Mouse (Mus musculus) CH12.LX (cell line): Measurements from ENCODE around the gene Efs. TPM values are rescaled to one million over a fixed set of nuclear protein-coding genes. Genes with fewer than 3 reads are reported as not detected.

Experiments
- DNase-seq: peaks from one replicate; pipeline ENCODE4 v3.0.0-alpha.2; 2013; ENCODE audit errors: extremely low read depth
- H3K27ac ChIP-seq: 2 replicates; pipeline ENCODE4 v1.5.1; 2012; ENCODE audit warnings: low read depth, mild to moderate bottlenecking, control low read depth, moderate library complexity; ENCODE audit not compliant: insufficient read depth
- H3K27me3 ChIP-seq: replicated peaks from 2 replicates; pipeline ENCODE3; 2012; ENCODE audit warnings: inconsistent platforms
- H3K36me3 ChIP-seq, 2 experiments: replicated peaks in 1 of 2; 2 replicates each; pipeline versions ENCODE3 to v1.6.1; 2012; ENCODE audit warnings: inconsistent platforms in 1 of 2, low read length in 1 of 2, mild to moderate bottlenecking in 1 of 2, mixed read lengths in 1 of 2, moderate library complexity in 1 of 2; ENCODE audit not compliant: control insufficient read depth in 1 of 2, insufficient read depth in 1 of 2
- H3K4me1 ChIP-seq, 2 experiments: 2 replicates each; pipeline ENCODE4 v1.6.1; 2012; ENCODE audit warnings: inconsistent platforms in 1 of 2, moderate library complexity in 1 of 2; ENCODE audit not compliant: insufficient read depth in 2 of 2, control insufficient read depth in 1 of 2
- H3K4me2 ChIP-seq: 2 replicates; pipeline ENCODE4 v1.6.1; 2012; ENCODE audit warnings: low read depth, mild to moderate bottlenecking, control low read depth; ENCODE audit not compliant: poor library complexity, insufficient read depth, severe bottlenecking
- H3K4me3 ChIP-seq, 3 experiments: fragments of 150-350 bp in 1 of 3; sonication (generic) in 1 of 3; replicated peaks in 1 of 3; 2 replicates each; pipeline versions ENCODE3 to v1.5.1; 2011 to 2012; ENCODE audit warnings: low read depth in 2 of 3, low read length in 2 of 3, mild to moderate bottlenecking in 2 of 3, moderate library complexity in 2 of 3, control low read depth in 1 of 3, improper control_type of control experiment in 1 of 3, inconsistent platforms in 1 of 3, mixed read lengths in 1 of 3; ENCODE audit not compliant: poor library complexity in 1 of 3
- H3K79me2 ChIP-seq: replicated peaks from 2 replicates; pipeline ENCODE4 v1.6.1; 2012; ENCODE audit warnings: mild to moderate bottlenecking, moderate library complexity; ENCODE audit not compliant: control insufficient read depth, poor library complexity, insufficient read depth, severe bottlenecking; ENCODE audit errors: extremely low read depth
- H3K9ac ChIP-seq: 2 replicates; pipeline ENCODE4 v1.6.1; 2012; ENCODE audit warnings: low read depth, mild to moderate bottlenecking, control low read depth, moderate library complexity; ENCODE audit not compliant: insufficient read depth
- H3K9me3 ChIP-seq: replicated peaks from 2 replicates; pipeline ENCODE3; 2012; ENCODE audit warnings: low read length, inconsistent platforms, mixed read lengths
- CHD1 ChIP-seq: IDR thresholded peaks from 2 replicates; pipeline ENCODE4 v1.6.1; 2012; ENCODE audit warnings: low read depth, low read length, improper control_type of control experiment, inconsistent platforms
- CTCF ChIP-seq, 2 experiments: IDR thresholded peaks in 1 of 2; conservative IDR thresholded peaks in 1 of 2; 2 replicates each; pipeline ENCODE4 v1.5.1; 2011 to 2012; ENCODE audit warnings: low read depth in 2 of 2, low read length in 2 of 2, improper control_type of control experiment in 1 of 2, inconsistent platforms in 1 of 2, mild to moderate bottlenecking in 1 of 2, moderate library complexity in 1 of 2
- ELF1 ChIP-seq: IDR thresholded peaks from 2 replicates; pipeline ENCODE4 v1.6.1; 2014; ENCODE audit warnings: low read depth, mild to moderate bottlenecking, inconsistent platforms, low read length, improper control_type of control experiment
- ETS1 ChIP-seq: conservative IDR thresholded peaks from 2 replicates; pipeline ENCODE4 v1.6.1; 2012; ENCODE audit warnings: low read depth, mild to moderate bottlenecking, inconsistent platforms, low read length, improper control_type of control experiment, moderate library complexity
- GABPA ChIP-seq: IDR thresholded peaks from 2 replicates; pipeline ENCODE4 v1.6.1; 2012; ENCODE audit warnings: low read depth, low read length, improper control_type of control experiment, inconsistent platforms; ENCODE audit not compliant: insufficient replicate concordance
- HCFC1 ChIP-seq: IDR thresholded peaks from 2 replicates; pipeline ENCODE4 v1.6.1; 2012; ENCODE audit warnings: low read depth, mild to moderate bottlenecking, inconsistent platforms, low read length, improper control_type of control experiment
- JUN ChIP-seq: IDR thresholded peaks from 2 replicates; pipeline ENCODE4 v1.6.1; 2011; ENCODE audit warnings: low read depth, mild to moderate bottlenecking, low read length, improper control_type of control experiment, moderate library complexity; ENCODE audit not compliant: insufficient read depth
- MAX ChIP-seq: IDR thresholded peaks from 2 replicates; pipeline ENCODE4 v1.6.1; 2011; ENCODE audit warnings: low read length, improper control_type of control experiment
- MAZ ChIP-seq: IDR thresholded peaks from 2 replicates; pipeline ENCODE4 v1.6.1; 2012; ENCODE audit warnings: low read depth, mild to moderate bottlenecking, inconsistent platforms, low read length, improper control_type of control experiment, moderate library complexity
- MXI1 ChIP-seq: IDR thresholded peaks from 2 replicates; pipeline ENCODE4 v1.6.1; 2011; ENCODE audit warnings: mild to moderate bottlenecking, low read depth, low read length, improper control_type of control experiment
- NELFE ChIP-seq: IDR thresholded peaks from 2 replicates; pipeline ENCODE4 v1.6.1; 2011; ENCODE audit warnings: low read depth, low read length, improper control_type of control experiment
- NRF1 ChIP-seq: IDR thresholded peaks from 2 replicates; pipeline ENCODE4 v1.6.1; 2014; ENCODE audit warnings: low read depth, mild to moderate bottlenecking, inconsistent platforms, low read length, improper control_type of control experiment, moderate library complexity
- PAX5 ChIP-seq: IDR thresholded peaks from 2 replicates; pipeline ENCODE4 v1.6.1; 2012; ENCODE audit warnings: low read length, inconsistent platforms, mixed read lengths
- POLR2A ChIP-seq: IDR thresholded peaks from 2 replicates; pipeline ENCODE4 v1.6.1; 2011; ENCODE audit warnings: low read depth, mild to moderate bottlenecking, improper control_type of control experiment, low read length
- SIN3A ChIP-seq: IDR thresholded peaks from 2 replicates; pipeline ENCODE4 v1.6.1; 2012; ENCODE audit warnings: low read length, improper control_type of control experiment, inconsistent platforms
- SMC3 ChIP-seq: IDR thresholded peaks from 2 replicates; pipeline ENCODE4 v1.6.1; 2011; ENCODE audit warnings: low read depth, low read length, improper control_type of control experiment
- TBP ChIP-seq: conservative IDR thresholded peaks from 2 replicates; pipeline ENCODE4 v1.6.1; 2011; ENCODE audit warnings: low read depth, low read length, improper control_type of control experiment
- UBTF ChIP-seq: IDR thresholded peaks from 2 replicates; pipeline ENCODE4 v1.6.1; 2012; ENCODE audit warnings: low read depth, mild to moderate bottlenecking, inconsistent platforms, low read length, improper control_type of control experiment, moderate library complexity
- ZMIZ1 ChIP-seq: IDR thresholded peaks from 2 replicates; pipeline ENCODE4 v1.6.1; 2012; ENCODE audit warnings: low read depth, mild to moderate bottlenecking, inconsistent platforms, low read length, improper control_type of control experiment
- ZNF384 ChIP-seq: IDR thresholded peaks from 2 replicates; pipeline ENCODE4 v1.6.1; 2012; ENCODE audit warnings: low read depth, low read length, improper control_type of control experiment, inconsistent platforms
- dilution Hi-C: fragments of 300-500 bp; cut with MboI; formaldehyde crosslinking; loops from 2 replicates; pipeline ENCODE4 v1.14.3; 2020; ENCODE audit warnings: low sequenced_read_pairs; ENCODE audit not compliant: extremely low pct_unique_long_range_greater_than_20kb, extremely low pct_ligation_motif_present
- in situ Hi-C: fragments of 300-500 bp; cut with MboI; formaldehyde crosslinking; loops from 3 replicates; pipeline ENCODE4 v1.14.3; 2019; ENCODE audit warnings: low sequenced_read_pairs, low pct_ligation_motif_present, low pct_unique_long_range_greater_than_20kb, mixed read lengths
- polyA plus RNA-seq: library from polyadenylated mRNA; unstranded; fragments of >175 nt; gene quantifications from 2 replicates; pipeline ENCODE4 v1.2.1, GENCODE M21; 2012; ENCODE audit warnings: low read depth; ENCODE audit not compliant: insufficient read length
- total RNA-seq, 2 experiments: library from RNA; depleted of rRNA; stranded (reverse); fragments of 300-350 nt in 1 of 2; fragments of >200 nt in 1 of 2; gene quantifications; 2 replicates each; pipeline ENCODE4 v1.2.3; 2012 to 2014

Efs gene
- total and polyA plus RNA-seq, 3 experiments: not detected

- Histone ChIP-seq H3K4me3 (peak within 1 kb of the TSS in 2 of 3 experiments; percentile 37 to 41), H3K27me3 (peaks cover 14% of the 10 kb centered on the region), H3K27ac (no peak within 1 kb of the TSS), H3K4me2 (peak within 1 kb of the TSS; percentile 24), H3K9ac (peak within 1 kb of the TSS; percentile 50), H3K36me3 (peaks cover 0 to 2% of the 10 kb centered on the region in 2 experiments), H3K9me3 (no peaks in the 10 kb centered on the region), H3K4me1 (no peaks in the 10 kb centered on the region), H3K79me2 (no peaks in the 10 kb centered on the region)
- in situ Hi-C loops (no loop called here), dilution Hi-C loops (no loop called here)
- no peak for DNase-seq
- TF ChIP-seq HCFC1: peak; percentile 62
- no peak for TF ChIP-seq PAX5
- peak; percentile 62; the same call in 1 of the 2 replicates for TF ChIP-seq POLR2A
- no peak for TF ChIP-seq CHD1
- TF ChIP-seq NELFE: 0 out of 2 replicates have a peak, but pooled peaks have one; percentile 43
- no peak for TF ChIP-seq ZNF384
- TF ChIP-seq ELF1: peak; percentile 60
- no peak for TF ChIP-seq GABPA
- TF ChIP-seq MAZ: peak; percentile 96
- no peak for TF ChIP-seq SIN3A
- TF ChIP-seq ETS1: no peak
- TF ChIP-seq MAX: no peak
- TF ChIP-seq SMC3: no peak
- no peak for TF ChIP-seq JUN
- TF ChIP-seq ZMIZ1: no peak
Observed at GRCm38 (mm10) chr14:54883154-54884021, 42.5 kb downstream of the Efs start, which contains the start of the genes Bcl2l2 and Gm20521. Bcl2l2 (plus strand) TSS chr14:54883377. Gm20521 (plus strand) TSS chr14:54883441.

- dilution Hi-C loops: no loop called here
- no peak for DNase-seq
Observed at GRCm38 (mm10) chr14:54877048-54877715, 48.7 kb downstream of the Efs start, which contains the start of gene Ppp1r3e. Ppp1r3e (minus strand) TSS chr14:54877550.

More at GRCm38 (mm10) chr14:54877048-54877715, 48.7 kb downstream of the Efs start, which contains the start of gene Ppp1r3e:
- H3K79me2 ChIP-seq: no peaks in the 10 kb centered on the region
- no peak within 1 kb of the TSS for H3K27ac ChIP-seq
- peak within 1 kb of the TSS; percentile 29 for H3K4me2 ChIP-seq
- in situ Hi-C loops: no loop called here
- no peaks in the 10 kb centered on the region for H3K36me3 ChIP-seq
- H3K27me3 ChIP-seq: peaks cover 35% of the 10 kb centered on the region
- no peak for TF ChIP-seq PAX5
- peak; percentile 4; the same call in 1 of the 2 replicates for TF ChIP-seq MXI1
- TF ChIP-seq NRF1: peak; percentile 53; the same call in 1 of the 2 replicates
- no peak for TF ChIP-seq GABPA
- TF ChIP-seq UBTF: 0 out of 2 replicates have a peak, but pooled peaks have one; percentile 13
- TF ChIP-seq TBP: no peak
- no peak for TF ChIP-seq MAZ
- TF ChIP-seq CTCF (conservative IDR thresholded peaks at IDR 0.05 in 1 of 2, IDR thresholded peaks at IDR 0.05 in 1 of 2; ENCODE audit: low read depth in 2 of 2, low read length in 2 of 2): peak in 1 of 2 experiments; percentile 32; a peak in 2 of 4 replicates
- no peak for TF ChIP-seq HCFC1
- no peak for TF ChIP-seq NELFE
- no peak for TF ChIP-seq MAX
- TF ChIP-seq JUN: no peak
- TF ChIP-seq, all 38 proteins: peak for 4
- Histone ChIP-seq H3K4me3 (peak within 1 kb of the TSS; percentile 49 to 96 (median 66)), H3K9ac (peak within 1 kb of the TSS; percentile 75), H3K9me3 (no peaks in the 10 kb centered on the region), H3K4me1 (peaks cover 2 to 14% of the 10 kb centered on the region in 2 experiments)
